Mouse (Mus musculus): ENCODE measurements around the gene Baiap2. TPM values are rescaled to one million over a fixed set of nuclear protein-coding genes. Genes with fewer than 3 reads are reported as not detected.

Baiap2 gene
- polyA plus RNA-seq, 1 experiment from 2014 or later: 21.4 TPM

DNA sequence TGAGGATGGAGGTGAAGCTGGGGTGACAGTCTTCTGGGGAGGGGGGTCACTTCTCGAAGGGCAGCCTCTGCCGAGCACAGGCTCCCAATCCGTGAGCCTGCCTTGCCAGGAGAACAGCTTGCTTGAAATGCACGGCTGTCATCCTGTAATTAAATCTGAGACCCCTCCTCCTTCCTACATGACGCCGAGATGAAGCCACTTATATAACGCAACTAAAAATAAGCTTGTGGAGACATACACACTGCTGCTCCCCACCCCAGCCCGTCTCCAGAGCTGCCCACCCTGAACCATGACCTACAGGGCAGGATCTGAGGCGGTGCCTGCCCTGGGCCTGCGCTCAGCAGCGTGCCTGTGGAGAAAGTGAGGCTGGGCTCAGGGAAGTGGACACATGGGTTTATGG lies 2.4 kb upstream of the Baiap2 start:
- no peak for ATAC-seq (replicated peaks; ENCODE audit: low FRiP score, low read depth)
- H3K27ac ChIP-seq: peak overlapping the region; percentile 92
- no peak for TF ChIP-seq CTCF (IDR thresholded peaks at IDR 0.05; ENCODE audit: low read depth)

GRCm38 (mm10) chr11:119941794-119942193 lies 769 bp upstream of the Baiap2 start:
- Histone ChIP-seq H3K4me3 (replicated peaks; ENCODE audit: low read depth, low read length) (peak overlapping the region; percentile 60), H3K27ac (peak overlapping the region; percentile 89; the same call in 1 of the 2 replicates), H3K9ac (ENCODE audit: low read depth, low read length) (peak overlapping the region; percentile 70), H3K27me3 (ENCODE audit: insufficient read depth, low read length) (no peaks in the 10 kb centered on the region), H3K36me3 (ENCODE audit: insufficient read depth, low read length) (no peaks in the 10 kb centered on the region), H3K4me2 (ENCODE audit: low read length) (peak overlapping the region; percentile 76), H3K4me1 (replicated peaks; ENCODE audit: insufficient read depth, low read length) (peaks cover 52% of the 10 kb centered on the region), H3K9me3 (replicated peaks; ENCODE audit: low read length) (no peaks in the 10 kb centered on the region)
- TF ChIP-seq CTCF (IDR thresholded peaks at IDR 0.05; ENCODE audit: low read depth): no peak
- DNase-seq (ENCODE audit: low spot score) (no peak), ATAC-seq (replicated peaks; ENCODE audit: low FRiP score, low read depth) (no peak)
- WGBS: 4% methylated on average over 8 of the region's 8 CpGs

More for the DNA sequence above, 2.4 kb upstream of the Baiap2 start:
- Histone ChIP-seq H3K9me3 (replicated peaks; ENCODE audit: low read length) (no peaks in the 10 kb centered on the region), H3K4me1 (replicated peaks; ENCODE audit: insufficient read depth, low read length) (peaks cover 42% of the 10 kb centered on the region), H3K4me2 (ENCODE audit: low read length) (peak overlapping the region; percentile 36), H3K27me3 (ENCODE audit: insufficient read depth, low read length) (no peaks in the 10 kb centered on the region), H3K9ac (ENCODE audit: low read depth, low read length) (0 out of 2 replicates have a peak overlapping the region, but pooled peaks have one; percentile 13), H3K36me3 (ENCODE audit: insufficient read depth, low read length) (no peaks in the 10 kb centered on the region), H3K4me3 (replicated peaks; ENCODE audit: low read depth, low read length) (no peak overlapping the region)
- WGBS: 30% methylated on average over 11 of the region's 11 CpGs
- no peak for DNase-seq (ENCODE audit: low spot score)

DNA sequence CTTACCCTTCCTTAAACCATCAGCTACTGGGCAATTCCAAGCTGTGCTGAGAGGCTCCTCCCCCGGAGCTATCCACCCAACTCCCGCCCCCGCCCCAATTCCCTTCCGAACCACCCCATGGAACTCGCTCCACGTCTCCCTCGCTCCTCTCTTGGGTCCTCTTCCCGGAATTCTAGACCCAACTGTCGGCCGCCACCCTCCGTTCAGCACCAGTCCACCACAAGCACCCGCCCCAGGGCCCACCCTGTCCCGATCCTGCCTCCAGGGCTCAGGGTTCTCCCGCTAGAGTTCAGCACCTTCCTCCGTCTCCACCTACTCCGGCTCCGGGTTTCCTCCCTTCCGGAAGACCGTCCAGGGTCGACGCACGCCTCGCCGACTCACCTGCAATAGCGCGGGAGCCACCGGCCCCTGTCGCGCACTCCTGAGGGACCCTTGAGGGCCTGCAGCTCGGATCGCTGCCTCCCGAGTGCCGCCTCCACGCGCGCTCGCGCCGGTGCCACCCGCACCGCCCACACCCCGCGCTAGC lies 299 bp upstream of the Baiap2 start:
- ATAC-seq (replicated peaks; ENCODE audit: low FRiP score, low read depth) (peak; percentile 50), DNase-seq (ENCODE audit: low spot score) (peak; percentile 86)
- Histone ChIP-seq H3K9me3 (replicated peaks; ENCODE audit: low read length) (no peaks in the 10 kb centered on the region), H3K4me1 (replicated peaks; ENCODE audit: insufficient read depth, low read length) (peaks cover 52% of the 10 kb centered on the region), H3K4me3 (replicated peaks; ENCODE audit: low read depth, low read length) (peak overlapping the region; percentile 60), H3K9ac (ENCODE audit: low read depth, low read length) (peak overlapping the region; percentile 70), H3K27me3 (ENCODE audit: insufficient read depth, low read length) (no peaks in the 10 kb centered on the region), H3K36me3 (ENCODE audit: insufficient read depth, low read length) (no peaks in the 10 kb centered on the region), H3K4me2 (ENCODE audit: low read length) (peak overlapping the region; percentile 76), H3K27ac (peak overlapping the region; percentile 89)
- TF ChIP-seq CTCF (IDR thresholded peaks at IDR 0.05; ENCODE audit: low read depth): 0 out of 2 replicates have a peak, but pooled peaks have one; percentile 4
- under 1% methylated on average over 41 of the region's 43 CpGs for WGBS

DNA sequence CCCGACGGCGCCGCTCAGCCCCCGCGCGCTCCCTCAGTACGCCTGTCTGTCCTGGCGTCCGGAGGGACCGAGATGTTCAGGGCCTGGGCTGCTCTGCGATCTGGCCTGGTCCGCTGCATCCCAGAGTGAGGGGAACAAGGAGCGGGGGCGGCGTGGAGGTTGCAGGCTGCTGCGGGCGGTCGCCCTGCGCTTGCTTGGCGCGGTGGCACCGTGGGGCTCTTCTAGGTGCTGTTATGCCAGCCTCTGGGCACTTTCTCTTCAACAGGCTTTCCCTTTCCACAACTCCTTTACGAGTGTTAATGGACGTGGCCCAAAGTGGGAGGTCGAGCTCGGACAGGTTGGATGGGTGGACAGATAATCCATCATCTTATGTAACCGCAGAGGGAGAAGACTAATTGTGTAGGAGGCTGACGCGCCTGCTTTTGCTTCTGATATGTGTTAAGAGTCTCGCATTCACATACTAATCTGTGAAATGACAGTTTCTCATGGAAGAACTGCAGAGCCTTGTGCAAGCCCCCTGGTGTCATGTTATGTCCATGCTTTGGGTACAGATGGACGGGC lies 945 bp downstream of the Baiap2 start:
- Histone ChIP-seq H3K4me2 (ENCODE audit: low read length) (peak overlapping the region; percentile 74), H3K9ac (ENCODE audit: low read depth, low read length) (peak overlapping the region; percentile 73), H3K27ac (no peak overlapping the region), H3K4me3 (replicated peaks; ENCODE audit: low read depth, low read length) (peak overlapping the region; percentile 60), H3K27me3 (ENCODE audit: insufficient read depth, low read length) (no peaks in the 10 kb centered on the region), H3K9me3 (replicated peaks; ENCODE audit: low read length) (no peaks in the 10 kb centered on the region), H3K36me3 (ENCODE audit: insufficient read depth, low read length) (no peaks in the 10 kb centered on the region), H3K4me1 (replicated peaks; ENCODE audit: insufficient read depth, low read length) (peaks cover 40% of the 10 kb centered on the region)
- DNase-seq (ENCODE audit: low spot score) (no peak), ATAC-seq (replicated peaks; ENCODE audit: low FRiP score, low read depth) (peak; percentile 4)
- peak; percentile 28; the same call in 1 of the 2 replicates for TF ChIP-seq CTCF (IDR thresholded peaks at IDR 0.05; ENCODE audit: low read depth)
- WGBS: under 1% methylated on average over 32 of the region's 32 CpGs

- H3K9me3 ChIP-seq (replicated peaks; ENCODE audit: low read length): no peaks in the 10 kb centered on the region
- no peak overlapping the region for H3K4me3 ChIP-seq (replicated peaks; ENCODE audit: low read depth, low read length)
- H3K4me1 ChIP-seq (replicated peaks; ENCODE audit: insufficient read depth, low read length): peaks cover 22% of the 10 kb centered on the region
- no peak overlapping the region for H3K27ac ChIP-seq
- ATAC-seq (replicated peaks; ENCODE audit: low FRiP score, low read depth) (no peak), DNase-seq (ENCODE audit: low spot score) (no peak)
- H3K9ac ChIP-seq (ENCODE audit: low read depth, low read length): no peak overlapping the region
- H3K4me2 ChIP-seq (ENCODE audit: low read length): 0 out of 2 replicates have a peak overlapping the region, but pooled peaks have one; percentile 74
- WGBS: 65% methylated on average over 7 of the region's 7 CpGs
- no peaks in the 10 kb centered on the region for H3K27me3 ChIP-seq (ENCODE audit: insufficient read depth, low read length)
- H3K36me3 ChIP-seq (ENCODE audit: insufficient read depth, low read length): no peaks in the 10 kb centered on the region
- no peak for TF ChIP-seq CTCF (IDR thresholded peaks at IDR 0.05; ENCODE audit: low read depth)
Measured at GRCm38 (mm10) chr11:119945343-119945742, 2.8 kb downstream of the Baiap2 start.

DNA sequence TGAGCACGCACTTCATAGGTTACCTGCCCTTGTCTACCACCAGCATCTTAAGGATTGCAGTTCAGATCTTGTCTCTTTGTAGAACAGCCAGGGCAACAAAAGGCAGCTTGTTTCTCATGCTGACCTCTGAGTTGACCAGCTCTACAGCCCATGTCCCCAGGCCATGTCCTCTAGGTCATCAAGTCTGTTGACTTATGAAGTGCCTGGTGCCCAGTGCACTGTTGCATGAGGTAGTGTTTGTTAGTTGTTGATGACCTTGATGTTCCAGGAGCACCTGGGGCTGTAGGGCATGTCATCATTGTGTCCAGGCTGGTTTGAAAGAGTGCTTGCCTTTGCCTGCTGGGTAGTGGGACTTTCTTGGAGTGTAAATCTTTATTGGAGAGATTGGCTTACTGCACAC lies 4.9 kb downstream of the Baiap2 start:
- H3K9me3 ChIP-seq (replicated peaks; ENCODE audit: low read length): no peaks in the 10 kb centered on the region
- H3K4me1 ChIP-seq (replicated peaks; ENCODE audit: insufficient read depth, low read length): peaks cover 10% of the 10 kb centered on the region; the same call in 1 of the 2 replicates
- no peak for ATAC-seq (replicated peaks; ENCODE audit: low FRiP score, low read depth)
- no peaks in the 10 kb centered on the region for H3K36me3 ChIP-seq (ENCODE audit: insufficient read depth, low read length)
- no peak for TF ChIP-seq CTCF (IDR thresholded peaks at IDR 0.05; ENCODE audit: low read depth)
- no peak overlapping the region for H3K9ac ChIP-seq (ENCODE audit: low read depth, low read length)
- no peaks in the 10 kb centered on the region for H3K27me3 ChIP-seq (ENCODE audit: insufficient read depth, low read length)
- WGBS: 93% methylated on average over 1 of the region's 1 CpGs
- H3K27ac ChIP-seq: no peak overlapping the region
- DNase-seq (ENCODE audit: low spot score): no peak
- H3K4me2 ChIP-seq (ENCODE audit: low read length): no peak overlapping the region
- H3K4me3 ChIP-seq (replicated peaks; ENCODE audit: low read depth, low read length): no peak overlapping the region

Data from kidney, postnatal 0 days (tissue).